Mouse (Mus musculus) ovary, postnatal 10 days (tissue): ENCODE results near the gene Daam1.

ENCODE experiments used
- DNase-seq: peaks from one replicate; pipeline ENCODE4 v3.0.0; 2022; ENCODE audit warnings: low spot score

Gene Daam1

GRCm38 (mm10) chr12:71830607-71831257 is at the start of gene Daam1:
Gene Daam1, plus strand, starts transcription at chr12:71831078.
- peak; percentile 67 for DNase-seq

DNA sequence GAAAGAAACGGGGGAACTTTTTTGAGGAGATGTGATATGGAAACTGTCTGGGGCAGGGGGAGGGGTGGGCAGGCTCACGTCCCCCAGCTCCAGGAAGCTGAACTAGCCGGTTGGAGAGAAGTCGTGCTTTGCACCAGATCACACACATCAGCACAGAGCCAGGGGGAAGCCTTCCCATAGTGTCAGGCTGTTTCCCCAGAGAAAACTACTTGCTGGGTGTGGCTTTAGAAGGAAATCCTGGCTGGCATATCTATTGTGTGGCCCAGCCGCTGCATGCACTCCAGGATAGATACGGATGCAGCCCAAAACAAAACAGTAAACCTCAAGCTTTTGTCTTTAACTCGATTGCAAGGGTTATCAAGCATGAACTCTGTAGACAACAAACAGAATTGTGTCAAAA is 49.7 kb upstream of the Daam1 start:
- no peak for DNase-seq

GRCm38 (mm10) chr12:71783970-71784369 is 46.9 kb upstream of the Daam1 start:
- DNase-seq, result no peak

- no peak for DNase-seq
Observed at GRCm38 (mm10) chr12:71784666-71785255, 46.1 kb upstream of the Daam1 start.

DNA sequence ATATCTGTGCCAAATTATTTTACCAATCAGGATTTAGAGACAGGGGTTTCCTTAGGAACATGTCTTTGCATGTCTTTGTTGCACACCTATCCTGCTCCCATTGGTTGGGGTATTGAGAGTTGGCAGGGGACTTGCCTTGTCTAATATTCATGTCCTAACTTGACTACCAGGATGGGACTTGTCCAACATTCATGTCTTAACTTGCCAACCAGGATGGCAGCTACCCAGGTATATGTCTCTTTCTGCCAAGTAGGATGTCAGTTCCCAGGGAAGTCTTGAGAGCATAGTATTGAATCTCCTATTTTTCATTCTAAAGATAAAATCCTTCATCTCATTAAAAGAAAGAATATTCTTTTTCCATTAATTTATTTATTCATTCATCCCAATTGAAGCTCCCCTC is 44.4 kb upstream of the Daam1 start:
- no peak for DNase-seq

GRCm38 (mm10) chr12:71788791-71789190 is 42.1 kb upstream of the Daam1 start:
- DNase-seq, result no peak

DNA sequence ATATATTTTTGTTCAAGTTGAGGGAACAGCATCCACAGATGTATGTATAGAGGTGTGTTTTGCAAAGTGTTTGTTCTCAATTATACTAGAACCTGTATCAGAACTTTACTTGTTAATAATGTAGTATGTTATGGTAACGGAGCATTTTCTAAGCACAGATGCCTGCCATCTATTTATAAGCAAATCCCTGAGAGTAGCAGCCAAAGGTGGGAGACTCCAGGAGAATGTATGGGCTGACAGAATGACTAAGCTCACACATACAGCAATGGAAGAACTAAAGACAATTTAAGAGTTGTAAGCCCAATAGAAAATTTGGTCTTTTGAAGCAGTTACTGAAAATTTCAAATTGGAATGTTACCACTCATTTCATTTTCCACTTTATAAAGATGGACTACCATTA is 40.3 kb upstream of the Daam1 start:
- no peak for DNase-seq

GRCm38 (mm10) chr12:71793114-71793513 is 37.8 kb upstream of the Daam1 start:
- no peak for DNase-seq

- no peak for DNase-seq
Observed at GRCm38 (mm10) chr12:71795626-71796025, 35.3 kb upstream of the Daam1 start.

DNA sequence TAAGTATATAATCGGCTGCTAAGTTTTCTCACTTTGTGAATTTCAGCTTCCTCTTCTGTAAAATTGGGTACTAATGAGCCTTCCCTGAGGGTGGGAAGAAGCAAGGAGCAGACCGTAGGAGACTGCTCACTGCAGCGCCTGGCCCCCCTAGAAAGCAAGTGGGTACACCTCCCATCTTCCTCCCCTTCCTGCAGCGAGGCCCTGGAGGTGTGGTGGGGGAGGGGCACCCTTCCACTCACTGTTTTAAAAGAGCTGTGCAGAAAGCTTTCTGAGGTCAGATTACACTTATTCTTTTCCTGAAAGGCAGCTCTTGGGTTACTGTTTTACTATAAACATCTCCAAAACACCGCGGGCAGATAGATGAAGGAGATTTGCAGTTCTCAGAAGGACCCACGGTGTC is 34.4 kb upstream of the Daam1 start:
- no peak for DNase-seq

DNA sequence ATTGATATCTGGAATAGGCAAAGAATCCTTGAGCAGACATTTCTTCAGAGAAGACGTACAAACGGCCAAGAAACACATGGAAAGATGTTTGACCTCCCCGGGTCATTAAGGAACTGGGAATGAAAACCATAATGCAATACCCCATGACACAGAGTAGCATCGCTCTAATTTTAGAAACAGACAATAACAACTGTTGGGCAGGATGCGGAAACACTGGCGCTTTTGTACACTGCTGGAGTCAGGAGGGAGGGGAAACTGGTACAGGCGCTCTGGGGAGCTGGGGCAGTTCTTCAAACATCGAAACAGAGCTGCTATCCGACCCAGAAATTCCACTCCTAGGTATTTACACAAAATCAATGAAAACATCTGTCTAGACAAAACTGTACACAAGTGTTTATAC is 23.6 kb upstream of the Daam1 start:
- DNase-seq, result no peak

DNA sequence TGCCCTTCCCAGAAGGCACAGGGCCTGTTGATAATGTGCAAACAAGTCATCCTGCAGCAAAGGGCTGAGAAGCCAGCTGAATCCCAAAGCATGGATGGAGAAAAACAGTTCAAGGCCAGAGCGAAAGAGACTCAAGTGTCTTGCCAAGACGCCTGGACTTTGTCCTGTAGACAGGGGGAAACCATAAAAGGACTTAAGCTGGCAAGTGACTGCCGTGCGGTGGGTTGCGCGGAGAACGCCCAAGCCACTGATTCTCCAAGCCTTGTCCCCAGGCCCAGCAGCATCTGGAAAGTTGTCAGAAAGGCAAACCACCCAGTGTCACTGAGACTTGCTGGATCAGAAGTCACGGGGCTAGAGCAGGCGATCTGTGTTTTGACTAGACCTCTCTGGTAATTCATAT is 22.2 kb upstream of the Daam1 start:
- DNase-seq, result no peak

GRCm38 (mm10) chr12:71809550-71809949 is 21.3 kb upstream of the Daam1 start:
- no peak for DNase-seq

DNA sequence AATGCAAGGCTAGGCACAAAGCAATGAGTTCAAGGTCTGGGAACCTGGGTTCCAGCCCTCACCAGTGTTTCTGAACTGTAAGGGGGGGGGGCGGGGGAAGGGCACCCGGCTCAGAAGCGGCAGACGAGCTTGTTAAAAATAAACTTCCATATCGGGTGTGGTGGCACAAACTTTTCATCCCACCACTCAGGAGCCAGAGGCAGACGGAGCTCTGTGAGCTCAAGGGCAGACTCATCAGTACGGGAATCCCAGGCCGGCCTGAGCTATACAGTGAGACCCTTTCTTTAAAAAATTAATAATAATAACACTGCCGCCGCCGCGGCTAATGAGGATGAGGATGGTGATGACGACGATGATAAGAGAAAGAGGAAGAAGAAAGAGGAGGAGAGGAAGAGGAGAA is 18.3 kb upstream of the Daam1 start:
- no peak for DNase-seq

DNA sequence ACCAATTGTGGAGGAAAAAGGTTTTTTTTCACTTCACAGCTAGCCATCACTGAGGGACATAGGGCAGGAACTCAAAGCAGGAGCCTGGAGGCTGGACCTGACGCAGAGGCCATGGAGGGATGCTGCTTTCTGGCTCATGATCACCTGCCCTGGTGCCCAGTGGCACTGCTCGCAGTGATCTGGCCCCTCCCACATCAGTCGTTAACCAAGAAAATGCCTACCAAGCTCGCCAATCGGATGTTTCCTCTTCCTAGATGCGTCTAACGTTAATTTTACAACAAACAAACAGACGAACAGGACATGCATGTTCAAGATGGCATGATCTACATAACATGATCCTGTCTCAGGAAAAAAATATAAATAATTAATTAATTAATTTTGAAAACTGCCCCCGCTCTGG is 17.6 kb upstream of the Daam1 start:
- no peak for DNase-seq

- no peak for DNase-seq
Observed at GRCm38 (mm10) chr12:71813761-71814160, 17.1 kb upstream of the Daam1 start.

DNA sequence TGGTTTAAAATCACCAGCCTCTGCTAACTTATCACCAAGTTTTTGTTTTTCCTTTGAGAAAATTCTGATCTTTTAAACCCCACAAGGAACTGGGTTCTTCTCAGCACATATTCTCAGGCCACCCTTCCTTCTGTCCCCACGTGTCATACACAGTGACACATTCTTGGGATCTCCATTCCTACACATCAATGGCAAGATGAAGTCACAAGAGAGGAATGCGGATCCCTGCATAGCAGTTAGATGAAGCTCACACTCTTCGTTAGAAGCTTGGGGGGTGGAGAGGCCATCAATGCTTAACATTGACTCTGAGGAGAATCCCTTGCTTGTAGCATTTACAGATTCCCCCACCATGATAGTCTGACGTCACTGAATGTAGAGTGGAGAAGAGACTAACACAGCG is 10.8 kb upstream of the Daam1 start:
- DNase-seq, result no peak

- DNase-seq, result no peak
Observed at GRCm38 (mm10) chr12:71821272-71821671, 9.6 kb upstream of the Daam1 start.

- no peak for DNase-seq
Observed at GRCm38 (mm10) chr12:71821743-71822142, 9.1 kb upstream of the Daam1 start.

GRCm38 (mm10) chr12:71824927-71825326 is 6.0 kb upstream of the Daam1 start:
- DNase-seq, result no peak

DNA sequence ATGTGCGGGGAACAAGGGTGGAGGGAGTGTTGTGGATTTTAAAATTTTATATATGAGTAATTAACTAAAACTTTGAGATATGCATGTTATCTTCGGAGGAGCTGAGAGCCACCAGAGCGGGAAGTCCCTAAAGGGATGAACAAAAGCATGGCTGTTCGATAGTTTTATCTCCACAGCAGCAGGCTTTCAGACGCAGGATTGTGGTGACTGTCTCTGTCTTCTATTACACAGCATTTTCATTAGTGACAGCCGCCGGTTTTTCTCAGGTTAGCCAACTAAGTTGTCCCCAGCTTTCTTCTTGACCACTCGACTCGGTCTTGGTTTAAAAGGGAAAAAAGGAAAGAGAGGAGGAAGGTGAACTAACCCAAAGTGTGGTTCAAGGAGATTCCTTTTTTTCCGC is 739 bp upstream of the Daam1 start:
- no peak for DNase-seq

GRCm38 (mm10) chr12:71831258-71832087 is 595 bp downstream of the Daam1 start:
- no peak for DNase-seq

DNA sequence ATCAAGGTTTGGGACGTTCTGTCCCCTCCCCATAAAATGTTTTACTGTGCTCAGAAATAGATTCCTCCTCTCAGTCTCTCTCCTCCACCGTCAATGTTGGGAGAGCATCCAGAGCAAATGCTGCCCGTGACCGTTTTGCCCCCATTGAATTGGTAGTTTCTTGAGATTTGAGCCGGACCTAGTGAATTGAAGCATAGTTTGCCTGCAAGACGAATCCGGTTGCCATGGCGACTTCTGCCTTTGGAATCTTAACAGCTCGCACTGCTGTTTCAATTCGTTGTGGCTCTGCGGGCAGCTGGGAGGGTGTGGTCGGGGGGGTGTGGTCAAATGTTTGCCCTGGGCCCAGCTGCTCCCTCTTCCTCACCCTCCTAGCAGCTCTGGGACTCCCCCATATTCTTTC is 1.3 kb downstream of the Daam1 start:
- DNase-seq, result peak; percentile 35
